Mouse (Mus musculus) hindbrain, embryonic 14.5 days (tissue): ENCODE data around the gene Tmem222. TPM values are rescaled to one million over a fixed set of nuclear protein-coding genes. Genes with fewer than 3 reads are reported as not detected.
A peak's percentile ranks its signal among the peaks of the same experiment; 100 is the strongest.

Source experiments
- ATAC-seq: fragments of 200-750 bp; cut with Nextera tagmentation; 2 replicates; pipeline ENCODE4 v1.8.0; 2017; ENCODE audit warnings: moderate number of reproducible peaks, mild to moderate bottlenecking, moderate TSS enrichment, moderate library complexity; ENCODE audit not compliant: low FRiP score
- DNase-seq: peaks from one replicate; pipeline ENCODE4 v3.0.0-alpha.2; 2015; ENCODE audit warnings: low spot score
- H3K27ac ChIP-seq: fragments of 300-500 bp; sonication (generic); 2 replicates; pipeline ENCODE4 v1.5.1; 2014; ENCODE audit warnings: mild to moderate bottlenecking, moderate library complexity
- H3K27me3 ChIP-seq: fragments of 300-500 bp; sonication (generic); 2 replicates; pipeline ENCODE4 v1.6.1; 2014; ENCODE audit warnings: mild to moderate bottlenecking, low read length, mixed read lengths; ENCODE audit not compliant: control insufficient read depth, insufficient read depth
- H3K36me3 ChIP-seq: fragments of 300-500 bp; sonication (generic); replicated peaks from 2 replicates; pipeline ENCODE4 v1.6.1; 2014; ENCODE audit not compliant: control insufficient read depth, insufficient read depth
- H3K4me1 ChIP-seq: fragments of 300-500 bp; sonication (generic); replicated peaks from 2 replicates; pipeline ENCODE4 v1.6.1; 2014; ENCODE audit warnings: antibody characterized with exemption, low read length, mixed read lengths; ENCODE audit not compliant: control insufficient read depth, insufficient read depth
- H3K4me2 ChIP-seq: fragments of 300-500 bp; sonication (generic); replicated peaks from 2 replicates; pipeline ENCODE4 v1.6.1; 2014; ENCODE audit warnings: mild to moderate bottlenecking, moderate library complexity
- H3K4me3 ChIP-seq: fragments of 300-500 bp; sonication (generic); replicated peaks from 2 replicates; pipeline ENCODE4 v1.5.1; 2014; ENCODE audit warnings: mild to moderate bottlenecking, low read length
- H3K9ac ChIP-seq: fragments of 300-500 bp; sonication (generic); 2 replicates; pipeline ENCODE4 v1.6.1; 2014
- H3K9me3 ChIP-seq: fragments of 300-500 bp; sonication (generic); 2 replicates; pipeline ENCODE4 v1.6.1; 2016; ENCODE audit warnings: low read length; ENCODE audit not compliant: control insufficient read depth
- WGBS: fragments of 180-500 bp; shearing (Covaris S2); extraction: QIAGEN DNeasy Blood & Tissue Kit; methylation state at CpG from one replicate; pipeline ENCODE4 v1.1.7; 2014; 5-methylcytosine and 5-hydroxymethylcytosine counted together
- polyA plus RNA-seq: library from polyadenylated mRNA; unstranded; fragments of >200 nt; fragmentation: Nextera tagmentation; extraction: Ambion mirVana; gene quantifications from 2 replicates; pipeline ENCODE4 v1.2.1, GENCODE M21; 2014

Gene Tmem222
- polyA plus RNA-seq, 1 experiment from 2014 or later: 121 TPM

GRCm38 (mm10) chr4:133262375-133262765, 15.2 kb downstream of the Tmem222 start:
- H3K27ac ChIP-seq: no peak overlapping the region
- WGBS: 71% methylated on average over 7 of the region's 7 CpGs

GRCm38 (mm10) chr4:133261641-133262374, 15.8 kb downstream of the Tmem222 start:
- no peak for ATAC-seq
- H3K4me3 ChIP-seq: no peak overlapping the region
- H3K27me3 ChIP-seq: peaks cover 6% of the 10 kb centered on the region; the same call in 1 of the 2 replicates
- H3K9ac ChIP-seq: no peak overlapping the region
- H3K27ac ChIP-seq: no peak overlapping the region
- DNase-seq: no peak
- WGBS: 46% methylated on average over 10 of the region's 10 CpGs
- no peak overlapping the region for H3K4me2 ChIP-seq
- H3K4me1 ChIP-seq: no peaks in the 10 kb centered on the region
- H3K36me3 ChIP-seq: peaks cover 26% of the 10 kb centered on the region
- peaks cover 3% of the 10 kb centered on the region; the same call in 1 of the 2 replicates for H3K9me3 ChIP-seq

More at GRCm38 (mm10) chr4:133262375-133262765, 15.2 kb downstream of the Tmem222 start:
- no peaks in the 10 kb centered on the region for H3K4me1 ChIP-seq
- H3K4me2 ChIP-seq: no peak overlapping the region
- no peak for DNase-seq
- ATAC-seq: no peak
- peaks cover 32% of the 10 kb centered on the region for H3K36me3 ChIP-seq
- H3K27me3 ChIP-seq: peaks cover under 1% of the 10 kb centered on the region; the same call in 1 of the 2 replicates
- no peak overlapping the region for H3K4me3 ChIP-seq
- peaks cover 3% of the 10 kb centered on the region; the same call in 1 of the 2 replicates for H3K9me3 ChIP-seq
- no peak overlapping the region for H3K9ac ChIP-seq

GRCm38 (mm10) chr4:133257798-133258408, 19.7 kb downstream of the Tmem222 start:
- Histone ChIP-seq H3K27me3 (peaks cover 25% of the 10 kb centered on the region), H3K9me3 (no peaks in the 10 kb centered on the region), H3K27ac (no peak overlapping the region), H3K4me3 (no peak overlapping the region), H3K9ac (no peak overlapping the region), H3K36me3 (no peaks in the 10 kb centered on the region), H3K4me1 (no peaks in the 10 kb centered on the region), H3K4me2 (no peak overlapping the region)
- ATAC-seq (no peak), DNase-seq (no peak)
- 85% methylated on average over 12 of the region's 12 CpGs for WGBS

- Histone ChIP-seq H3K27me3 (peaks cover 31% of the 10 kb centered on the region), H3K36me3 (no peaks in the 10 kb centered on the region), H3K4me2 (no peak overlapping the region), H3K27ac (no peak overlapping the region), H3K9me3 (no peaks in the 10 kb centered on the region), H3K4me1 (no peaks in the 10 kb centered on the region), H3K4me3 (no peak overlapping the region), H3K9ac (no peak overlapping the region)
- WGBS: 38% methylated on average over 12 of the region's 12 CpGs
- DNase-seq (no peak), ATAC-seq (no peak)
Measured at GRCm38 (mm10) chr4:133257230-133257629, 20.4 kb downstream of the Tmem222 start.

- Histone ChIP-seq H3K9ac (no peak overlapping the region), H3K36me3 (no peaks in the 10 kb centered on the region), H3K9me3 (no peaks in the 10 kb centered on the region), H3K27me3 (peaks cover 35% of the 10 kb centered on the region), H3K4me2 (no peak overlapping the region; the same call in 1 of the 2 replicates), H3K27ac (no peak overlapping the region), H3K4me3 (no peak overlapping the region), H3K4me1 (no peaks in the 10 kb centered on the region)
- DNase-seq: no peak
- ATAC-seq: no peak
- 18% methylated on average over 24 of the region's 24 CpGs for WGBS
Measured at GRCm38 (mm10) chr4:133256820-133257219, 20.8 kb downstream of the Tmem222 start.

- Histone ChIP-seq H3K4me1 (peaks cover 8% of the 10 kb centered on the region), H3K27ac (no peak overlapping the region), H3K36me3 (no peaks in the 10 kb centered on the region), H3K9ac (no peak overlapping the region), H3K9me3 (no peaks in the 10 kb centered on the region), H3K4me3 (no peak overlapping the region), H3K4me2 (no peak overlapping the region), H3K27me3 (peaks cover 49% of the 10 kb centered on the region)
- DNase-seq (no peak), ATAC-seq (no peak)
- 76% methylated on average over 6 of the region's 6 CpGs for WGBS
Measured at GRCm38 (mm10) chr4:133255392-133255791, 22.2 kb downstream of the Tmem222 start.

GRCm38 (mm10) chr4:133253412-133253811, 24.2 kb downstream of the Tmem222 start:
- Histone ChIP-seq H3K4me3 (no peak overlapping the region), H3K9me3 (no peaks in the 10 kb centered on the region), H3K9ac (no peak overlapping the region), H3K27me3 (peaks cover 63% of the 10 kb centered on the region), H3K36me3 (no peaks in the 10 kb centered on the region), H3K27ac (no peak overlapping the region), H3K4me2 (no peak overlapping the region), H3K4me1 (peaks cover 8% of the 10 kb centered on the region)
- ATAC-seq (no peak), DNase-seq (no peak)
- 78% methylated on average over 12 of the region's 12 CpGs for WGBS

- Histone ChIP-seq H3K36me3 (no peaks in the 10 kb centered on the region), H3K4me3 (no peak overlapping the region), H3K9ac (no peak overlapping the region), H3K27me3 (peaks cover 71% of the 10 kb centered on the region), H3K9me3 (no peaks in the 10 kb centered on the region), H3K4me1 (peaks cover 8% of the 10 kb centered on the region), H3K27ac (no peak overlapping the region), H3K4me2 (no peak overlapping the region)
- ATAC-seq (no peak), DNase-seq (no peak)
- WGBS: 38% methylated on average over 4 of the region's 4 CpGs
Measured at GRCm38 (mm10) chr4:133252089-133252488, 25.5 kb downstream of the Tmem222 start.

GRCm38 (mm10) chr4:133251214-133251613, 26.4 kb downstream of the Tmem222 start:
- H3K27ac ChIP-seq: no peak overlapping the region
- H3K9me3 ChIP-seq: no peaks in the 10 kb centered on the region
- WGBS: 2% methylated on average over 31 of the region's 31 CpGs
- H3K27me3 ChIP-seq: peaks cover 72% of the 10 kb centered on the region
- peak overlapping the region; percentile 23 for H3K4me3 ChIP-seq
- peak overlapping the region; percentile 51 for H3K4me2 ChIP-seq
- DNase-seq (no peak), ATAC-seq (no peak)
- peak overlapping the region; percentile 20; the same call in 1 of the 2 replicates for H3K9ac ChIP-seq
- peaks cover 8% of the 10 kb centered on the region for H3K4me1 ChIP-seq
- no peaks in the 10 kb centered on the region for H3K36me3 ChIP-seq
